Mouse (Mus musculus) monocyte, adult 5-6 weeks (primary cell): Measurements from ENCODE around the gene Cd2. TPM values are rescaled to one million over a fixed set of nuclear protein-coding genes. Genes with fewer than 3 reads are reported as not detected.

Source experiments
- ATAC-seq: fragments of 153-309, 156-312 bp; replicated peaks from 2 replicates; pipeline ENCODE4 v1.8.0; 2017; ENCODE audit warnings: mild to moderate bottlenecking; ENCODE audit not compliant: low TSS enrichment, insufficient number of reproducible peaks, severe bottlenecking, poor library complexity, low FRiP score
- total RNA-seq: library from RNA; stranded (forward); fragments of 200-1000, 200-491, 200-594 nt; gene quantifications from 3 replicates; pipeline ENCODE4 v1.2.3, GENCODE M21; 2017

Cd2 gene
- total RNA-seq, 1 experiment from 2014 or later = 271 TPM

DNA sequence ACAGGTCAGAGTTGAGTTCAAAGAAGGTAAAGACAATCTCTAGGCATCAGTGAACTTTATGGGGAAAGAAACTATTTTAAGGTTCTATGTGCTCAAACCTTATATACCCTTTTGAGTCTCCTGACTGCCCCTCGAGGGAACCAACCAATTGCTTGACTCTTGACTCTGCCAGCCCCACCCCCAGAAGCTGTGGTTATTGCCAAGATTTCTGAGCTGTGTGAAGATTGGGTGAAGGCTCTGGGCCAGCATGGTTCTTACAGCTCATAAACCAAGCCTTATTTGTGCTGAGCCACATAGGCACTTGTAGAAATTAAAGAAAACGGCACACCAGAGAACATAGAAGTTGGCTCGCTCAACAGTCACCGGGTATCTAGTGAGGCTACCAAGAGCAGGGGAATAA lies 48.5 kb downstream of the Cd2 start:
- no peak for ATAC-seq

GRCm38 (mm10) chr3:101238695-101239094 lies 49.0 kb downstream of the Cd2 start:
- no peak for ATAC-seq

DNA sequence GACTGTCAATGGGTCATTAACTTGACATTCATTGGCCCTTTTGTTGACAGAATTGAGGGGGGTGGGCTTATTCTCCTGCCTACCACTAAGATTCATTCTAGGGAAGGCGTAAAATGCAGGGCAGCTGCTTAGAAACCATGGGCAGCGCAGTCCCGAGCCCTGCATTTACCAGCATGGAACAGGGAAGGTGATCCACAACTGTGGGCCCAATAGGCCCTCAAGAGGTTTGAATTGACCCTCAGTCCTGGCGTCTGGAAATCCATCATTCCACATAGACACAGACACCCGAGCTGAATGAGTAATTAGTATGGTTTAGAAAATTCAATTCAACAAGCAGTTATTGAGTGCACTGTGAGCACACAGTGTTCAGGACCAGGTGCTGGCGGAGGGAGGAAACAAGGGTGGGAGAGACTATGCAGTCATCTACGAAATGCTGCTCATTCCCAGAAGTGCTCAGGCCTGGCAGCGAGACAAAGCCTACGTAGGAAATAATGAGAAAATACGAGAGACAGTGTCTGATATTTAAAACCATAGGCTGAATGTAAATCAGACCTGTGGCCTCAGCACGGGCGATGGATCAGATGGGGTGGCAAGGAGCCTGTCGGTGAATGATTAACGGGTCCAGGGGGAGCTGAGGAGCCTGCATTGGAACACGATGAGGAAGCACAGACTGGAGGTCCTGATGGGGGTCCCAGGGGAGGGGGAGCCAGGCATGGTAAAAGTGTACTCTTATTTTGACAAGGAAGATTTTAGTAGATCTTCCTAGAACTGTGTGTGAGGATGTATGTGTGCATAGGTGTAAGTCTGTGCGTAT lies 50.5 kb downstream of the Cd2 start:
- no peak for ATAC-seq

DNA sequence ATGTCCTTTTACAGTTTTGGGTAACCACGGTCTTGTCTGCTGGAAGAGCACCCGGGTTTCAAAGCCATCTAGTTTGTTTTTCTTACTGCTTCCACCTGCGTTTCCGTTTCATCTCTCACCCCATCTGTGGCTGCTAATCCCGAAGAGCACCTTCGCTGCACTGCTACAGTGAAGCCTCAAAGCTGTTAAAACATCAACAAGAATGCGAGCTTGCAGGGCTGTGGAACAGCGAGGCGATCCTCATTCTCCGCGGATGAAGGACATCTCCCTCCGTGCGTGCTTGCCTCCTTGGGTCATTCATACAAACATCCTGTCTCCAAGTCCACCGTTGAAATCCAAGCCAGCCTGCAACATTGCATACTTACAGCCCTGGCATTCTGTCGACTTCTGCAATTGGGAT lies 51.5 kb downstream of the Cd2 start:
- ATAC-seq = no peak

DNA sequence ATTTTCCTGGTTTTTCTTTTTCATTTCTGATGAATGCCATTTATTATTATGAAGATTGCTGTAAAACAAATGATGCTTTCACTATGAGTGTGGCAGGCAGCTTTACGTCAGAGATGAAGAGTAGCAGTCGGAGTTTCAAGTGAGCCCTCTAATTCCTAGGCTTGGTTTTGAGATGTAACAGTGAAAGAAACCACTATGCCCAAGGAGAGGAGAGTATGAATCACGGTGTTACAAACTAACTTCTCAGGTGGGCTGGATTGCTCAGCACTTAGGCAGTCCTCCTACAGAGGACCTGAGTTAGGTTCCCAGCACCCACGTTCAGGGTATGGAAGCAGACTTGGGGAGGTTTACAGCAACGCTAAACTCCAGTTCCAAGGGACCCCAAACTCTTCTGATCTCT lies 52.4 kb downstream of the Cd2 start:
- ATAC-seq = no peak

DNA sequence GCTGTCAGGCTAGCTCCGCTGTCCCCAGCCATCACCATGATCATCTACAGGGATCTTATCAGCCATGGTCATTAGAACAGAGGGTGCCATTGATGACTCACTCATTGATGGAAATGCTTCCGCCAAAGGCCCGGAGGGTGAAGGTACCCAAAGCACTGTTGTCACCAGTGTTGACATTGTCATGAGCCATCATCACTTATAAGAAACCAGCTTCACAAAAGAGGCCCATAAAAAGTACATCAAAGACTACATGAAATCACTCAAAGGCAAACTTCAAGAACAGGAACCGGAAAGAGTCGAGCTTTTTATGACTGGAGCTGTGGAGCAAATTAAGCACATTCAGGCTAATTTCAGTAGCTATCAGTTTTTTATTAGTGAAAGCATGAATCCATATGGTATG lies 54.3 kb downstream of the Cd2 start:
- ATAC-seq = no peak

DNA sequence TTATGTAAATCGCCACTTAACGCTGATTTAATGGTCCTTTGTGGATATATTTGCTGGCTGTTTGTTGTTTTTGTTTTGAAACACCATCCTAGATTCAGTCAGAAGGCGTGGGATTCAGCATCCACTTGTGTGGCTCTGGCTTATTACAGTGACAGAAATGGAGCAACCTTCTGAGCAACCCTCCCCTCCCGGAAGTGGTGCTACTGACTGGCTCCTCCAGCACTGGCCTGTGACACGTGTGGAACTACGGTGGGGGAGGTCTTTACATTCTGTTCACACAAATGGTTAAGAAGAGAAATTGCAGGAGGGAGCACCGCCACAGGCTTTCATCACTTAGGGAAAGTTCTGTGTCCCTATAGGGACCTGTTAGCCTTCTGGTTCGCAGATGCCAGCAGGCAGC lies 55.2 kb downstream of the Cd2 start:
- ATAC-seq = no peak

DNA sequence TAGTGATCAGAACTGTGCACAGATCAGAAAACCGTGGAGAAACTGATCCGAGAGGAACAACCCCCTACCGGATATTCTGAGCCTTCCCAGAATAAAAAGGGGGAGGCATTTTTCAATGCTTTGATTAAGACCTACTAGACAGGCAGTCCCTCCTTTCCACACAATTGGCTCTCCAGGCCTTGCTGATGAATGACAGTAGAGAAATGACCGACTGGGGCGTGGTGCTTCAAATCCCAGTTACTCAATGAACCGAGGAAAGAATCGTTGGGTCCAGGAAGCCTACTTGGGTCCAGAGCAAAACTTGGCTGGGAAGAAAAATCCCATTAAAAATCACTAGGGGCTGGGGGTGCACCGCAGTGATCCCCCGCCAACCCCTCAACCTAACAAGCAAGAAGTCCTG lies 57.5 kb downstream of the Cd2 start:
- no peak for ATAC-seq

- no peak for ATAC-seq
Observed at GRCm38 (mm10) chr3:101229551-101229930, 58.2 kb downstream of the Cd2 start.

GRCm38 (mm10) chr3:101228868-101229550 lies 58.7 kb downstream of the Cd2 start:
- no peak for ATAC-seq

GRCm38 (mm10) chr3:101228066-101228465 lies 59.7 kb downstream of the Cd2 start:
- ATAC-seq = no peak

Other genes starting within 250 kb of the Cd2 start
- gene Ptgfrn, start 177.7 kb downstream of the Cd2 start, total RNA-seq = 0.10 to 0.57 TPM in 2 of 3 replicates, not detected in the other
- 0.21 to 0.29 TPM (median 0.29 TPM) in 3 replicates for gene Igsf3, start 89.1 kb upstream of the Cd2 start, total RNA-seq